Mouse (Mus musculus) heart, adult 8-10 months (tissue): ENCODE measurements around the gene 1700016D06Rik. TPM values are rescaled to one million over a fixed set of nuclear protein-coding genes. Genes with fewer than 3 reads are reported as not detected.
A peak's percentile ranks its signal among the peaks of the same experiment; 100 is the strongest.
"Not testable (repeated sequence)": the region's sequence is repeated elsewhere in the genome, so short reads cannot be mapped to it uniquely, and the experiment has no call there.

Source experiments
- DNase-seq: peaks from one replicate; pipeline ENCODE4 v3.0.0; 2022; ENCODE audit warnings: low spot score
- total RNA-seq, 4 experiments: library from RNA; stranded (reverse); gene quantifications; 2 replicates each; pipeline ENCODE4 v1.2.4; 2022

The 1700016D06Rik gene
- total RNA-seq, 4 experiments from 2014 or later = not detected

DNA sequence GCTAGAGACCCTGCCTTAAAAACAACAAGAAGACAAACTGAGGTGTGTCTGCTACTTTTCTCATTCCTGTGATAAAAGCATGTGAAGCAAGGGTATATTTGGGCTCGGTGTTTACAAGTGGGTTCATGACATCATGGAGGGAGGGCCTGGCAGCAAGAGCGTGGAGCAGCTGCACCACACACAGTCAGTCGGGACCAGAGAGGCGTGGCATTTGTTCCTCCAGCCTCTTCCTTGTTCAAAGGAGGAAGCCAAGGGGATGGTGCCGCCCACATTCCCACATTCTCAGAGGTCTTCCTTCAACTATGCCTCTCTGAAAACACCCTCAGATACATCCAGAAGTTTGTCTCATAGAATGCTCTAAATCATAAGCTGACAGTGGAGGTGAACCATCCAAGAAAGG, 2.9 kb upstream of the 1700016D06Rik start:
- DNase-seq = no peak

DNA sequence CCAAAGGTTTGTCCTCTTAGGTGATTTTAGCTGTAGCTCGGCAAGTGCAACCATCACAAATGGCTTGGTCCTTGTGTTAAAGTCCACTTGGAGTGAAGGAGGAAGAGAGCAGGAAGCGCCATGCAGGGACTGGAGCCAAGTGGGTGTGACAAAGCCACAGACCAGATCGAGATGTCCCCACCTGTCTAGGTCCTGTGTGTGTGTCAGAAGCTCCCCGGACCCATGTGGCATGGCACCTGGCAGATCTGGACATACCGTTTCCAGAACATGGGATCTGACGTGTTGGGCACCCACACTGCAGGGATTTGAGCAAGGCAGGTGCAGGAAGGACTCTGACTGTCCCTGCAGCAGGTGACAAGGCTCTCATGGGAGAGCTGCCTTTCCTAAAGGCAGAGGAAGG, 565 bp upstream of the 1700016D06Rik start:
- DNase-seq = no peak

GRCm38 (mm10) chr8:11700060-11701032, 517 bp downstream of the 1700016D06Rik start:
- DNase-seq = peak; percentile 70

DNA sequence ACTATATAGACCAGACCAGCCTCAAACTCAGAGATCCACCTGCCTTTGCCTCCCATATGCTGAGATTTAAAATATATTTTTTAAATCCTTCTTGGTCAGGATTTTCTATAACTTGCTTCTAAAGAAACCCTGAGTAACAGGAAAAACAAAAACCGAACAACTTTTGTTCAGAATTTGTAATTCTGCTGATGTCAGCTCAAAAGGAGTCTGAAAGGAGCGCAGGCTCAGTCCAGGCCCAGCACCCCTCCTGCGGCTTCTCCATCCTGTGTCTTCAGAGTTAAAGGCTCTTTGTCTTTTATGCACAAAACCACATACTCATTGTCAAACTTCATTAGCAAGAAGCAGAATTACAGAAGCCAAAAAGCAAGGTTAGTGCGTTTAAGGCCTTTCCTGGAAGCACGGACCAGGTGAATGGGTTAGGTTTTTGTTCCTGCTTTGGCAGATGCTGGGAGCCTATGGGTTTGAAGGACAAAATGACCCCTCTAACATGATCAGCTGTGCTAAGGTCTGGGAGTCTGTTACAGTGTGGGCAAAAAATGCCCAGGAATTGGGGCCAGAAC, 1.3 kb downstream of the 1700016D06Rik start:
- DNase-seq = no peak

GRCm38 (mm10) chr8:11697467-11697866, 3.4 kb downstream of the 1700016D06Rik start:
- no peak for DNase-seq

DNA sequence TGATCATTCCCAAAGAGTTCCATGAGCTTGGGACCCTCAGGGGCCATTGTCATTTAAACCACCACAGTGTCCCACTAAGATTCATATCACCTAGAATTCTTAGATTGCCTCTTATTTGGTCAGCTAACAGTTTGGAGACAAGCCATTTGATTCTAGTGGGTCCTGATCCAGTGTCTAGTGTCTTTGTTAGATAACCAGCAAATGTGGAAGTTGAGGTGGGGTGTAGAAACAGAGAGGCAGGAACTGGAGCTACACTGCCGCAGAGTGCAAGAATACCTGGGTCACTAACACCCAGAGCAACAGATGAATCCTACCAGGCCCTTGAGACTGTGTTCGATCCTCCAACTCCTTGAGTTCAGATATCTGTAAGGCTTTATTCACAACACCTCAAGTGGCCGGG, 4.7 kb downstream of the 1700016D06Rik start:
- no peak for DNase-seq

DNA sequence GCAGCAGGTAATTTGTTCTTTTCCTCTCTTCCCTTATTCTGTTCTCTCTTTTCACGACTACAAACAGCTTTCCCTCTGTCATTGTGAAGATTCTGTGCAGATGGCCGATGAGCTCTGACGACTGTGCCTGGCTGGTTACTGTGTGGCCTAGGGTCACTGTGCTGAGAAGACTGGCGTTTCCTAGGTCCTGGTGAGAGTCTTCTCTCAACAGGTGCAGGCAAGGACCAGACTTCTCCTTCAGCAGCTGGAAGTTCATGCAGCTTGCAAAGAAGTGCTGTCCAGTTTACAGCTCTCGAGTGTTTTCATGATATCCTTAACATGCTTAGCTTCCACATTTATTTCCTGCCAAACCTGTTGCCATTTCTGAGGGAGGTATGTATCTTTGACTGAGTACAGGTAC, 6.9 kb downstream of the 1700016D06Rik start:
- DNase-seq = no peak

GRCm38 (mm10) chr8:11692455-11692854, 8.4 kb downstream of the 1700016D06Rik start:
- no peak for DNase-seq

DNA sequence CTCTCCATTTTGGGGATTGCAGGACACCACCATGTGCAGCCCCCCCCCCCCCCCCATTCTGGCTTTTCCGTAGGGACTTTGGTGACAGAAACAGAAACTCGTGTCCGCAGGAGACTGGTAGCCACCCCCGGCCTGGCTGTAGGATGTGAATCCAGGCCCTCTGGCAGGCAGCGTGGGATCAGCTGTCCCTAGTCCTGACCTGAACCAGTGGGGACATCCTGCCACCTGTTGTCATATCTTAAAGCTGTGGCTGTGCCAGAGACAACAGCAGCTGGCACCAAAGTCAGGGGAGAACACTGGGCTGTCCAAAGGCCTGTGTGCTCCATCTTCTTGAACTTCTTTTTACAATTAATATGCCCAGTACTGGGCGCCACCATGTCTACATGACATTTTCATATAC, 9.1 kb downstream of the 1700016D06Rik start:
- no peak for DNase-seq

DNA sequence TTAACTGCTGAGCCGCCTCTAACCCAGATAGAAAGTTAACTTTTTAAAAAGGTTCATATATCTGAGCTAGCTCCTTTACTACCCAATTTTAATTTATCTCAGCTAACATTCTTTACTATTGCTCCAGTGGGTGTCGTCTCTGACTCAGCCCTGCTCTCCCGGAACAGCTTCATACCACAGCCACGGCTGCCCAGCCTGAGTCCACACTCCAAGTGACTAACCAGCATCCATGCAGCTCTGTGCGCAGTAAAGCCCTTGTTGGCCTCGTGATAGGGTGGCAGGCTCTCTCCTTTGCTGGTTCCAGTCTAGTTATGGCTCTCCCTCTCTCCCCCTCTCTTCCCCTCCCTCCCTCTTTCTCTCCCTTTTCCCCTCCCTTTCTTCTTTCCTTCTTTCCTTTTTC, 9.6 kb downstream of the 1700016D06Rik start:
- DNase-seq = no peak

- DNase-seq = no peak
Observed at GRCm38 (mm10) chr8:11689945-11690344, 10.9 kb downstream of the 1700016D06Rik start.

DNA sequence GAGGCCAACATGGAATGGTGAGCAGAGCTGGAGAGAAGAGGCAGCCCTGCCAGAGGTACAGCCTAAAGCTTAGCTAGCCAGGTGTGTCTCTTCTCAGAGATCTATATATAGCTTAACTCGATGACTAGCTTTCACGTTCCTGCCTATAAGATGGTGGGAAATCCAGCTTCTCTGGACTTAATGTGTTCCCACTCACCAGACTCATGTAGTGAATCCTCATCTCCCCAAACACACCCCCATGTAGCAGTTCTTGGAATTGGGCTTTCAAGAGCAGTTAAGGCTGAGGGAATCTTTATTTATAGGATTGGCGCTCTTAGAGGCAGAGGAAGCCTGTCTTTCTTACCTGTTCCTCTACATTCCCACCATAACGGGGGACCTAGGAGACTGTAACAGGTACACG, 13.6 kb downstream of the 1700016D06Rik start:
- no peak for DNase-seq

DNA sequence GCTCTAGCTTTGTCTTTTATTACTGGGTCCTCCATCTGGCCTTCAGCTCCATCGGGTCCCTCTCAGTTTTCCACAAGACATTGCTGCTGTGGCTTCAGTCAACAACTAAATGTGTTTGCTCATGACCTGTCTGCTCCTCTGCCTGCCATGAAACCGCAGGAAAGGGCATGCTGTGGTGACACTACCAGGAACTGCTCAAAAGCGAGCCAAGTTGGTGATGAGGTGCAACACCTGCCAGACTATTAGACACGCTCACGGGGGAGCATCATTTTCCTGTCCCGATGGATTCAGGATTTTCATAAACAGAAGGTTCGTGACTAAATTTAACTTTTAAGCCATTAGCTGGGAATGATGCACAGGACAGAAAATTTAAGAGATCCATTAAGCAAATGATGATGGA, 16.3 kb downstream of the 1700016D06Rik start:
- DNase-seq = no peak

GRCm38 (mm10) chr8:11668308-11668707, 32.6 kb downstream of the 1700016D06Rik start:
- no peak for DNase-seq

- DNase-seq = not testable (repeated sequence)
Observed at GRCm38 (mm10) chr8:11666023-11666716, 34.7 kb downstream of the 1700016D06Rik start.

DNA sequence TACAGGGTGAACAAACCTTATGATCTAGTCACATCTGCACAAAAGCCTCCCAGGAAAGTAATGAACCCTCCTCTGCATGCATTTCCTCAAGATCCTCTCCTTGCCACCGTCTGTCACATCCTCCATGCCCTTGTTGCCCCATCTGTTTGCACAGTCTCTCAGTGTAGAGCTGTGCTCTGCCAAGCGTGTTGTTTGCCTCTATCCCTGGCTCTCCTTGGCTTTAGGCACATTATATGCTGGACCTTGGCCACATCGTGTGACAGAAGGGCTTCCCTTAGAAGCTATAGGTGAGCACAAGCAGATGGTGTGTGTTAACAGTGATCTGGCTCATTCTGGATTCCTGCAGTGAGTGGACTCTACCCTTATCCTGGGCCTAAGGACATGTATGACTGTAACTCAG, 38.9 kb downstream of the 1700016D06Rik start:
- no peak for DNase-seq

DNA sequence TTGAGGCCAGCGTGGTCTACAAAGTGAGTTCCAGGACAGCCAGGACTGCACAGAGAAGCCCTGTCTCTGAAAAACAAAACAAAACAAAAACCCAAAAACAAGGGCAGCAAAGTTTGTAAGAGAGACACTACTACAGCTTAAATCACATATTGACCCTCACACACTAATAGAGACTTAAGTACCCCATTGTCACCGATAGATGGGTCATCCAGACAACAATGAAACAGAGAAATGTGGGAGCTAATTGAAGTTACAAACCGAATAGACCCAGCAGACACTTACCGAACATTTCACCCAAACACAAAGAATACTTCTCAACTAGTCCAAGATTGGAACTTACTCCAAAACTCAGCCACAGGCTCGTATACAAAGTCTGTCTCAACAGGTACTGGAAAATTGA, 50.8 kb downstream of the 1700016D06Rik start:
- DNase-seq = no peak

DNA sequence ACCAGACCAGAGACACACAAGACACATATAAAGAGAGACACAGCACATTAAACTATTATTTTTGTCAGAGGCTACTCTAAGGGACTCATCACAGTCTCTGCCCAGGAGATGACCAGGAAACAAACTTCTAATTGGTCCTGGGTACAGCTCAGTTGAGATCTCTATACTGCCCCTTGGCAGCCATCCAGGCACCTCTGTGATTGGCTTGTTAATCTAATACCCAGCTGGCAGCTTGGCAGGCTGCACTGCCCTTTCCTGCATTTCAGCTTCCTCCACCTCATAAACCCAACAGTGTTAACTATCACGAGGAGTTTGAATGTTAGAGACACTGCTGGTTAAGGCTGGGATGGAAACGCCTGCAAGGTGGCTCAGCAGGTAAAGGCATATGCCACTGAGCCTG, 57.7 kb downstream of the 1700016D06Rik start:
- no peak for DNase-seq

GRCm38 (mm10) chr8:11640606-11641005, 60.3 kb downstream of the 1700016D06Rik start:
- no peak for DNase-seq

- DNase-seq = no peak
Observed at GRCm38 (mm10) chr8:11637531-11637930, 63.3 kb downstream of the 1700016D06Rik start.

DNA sequence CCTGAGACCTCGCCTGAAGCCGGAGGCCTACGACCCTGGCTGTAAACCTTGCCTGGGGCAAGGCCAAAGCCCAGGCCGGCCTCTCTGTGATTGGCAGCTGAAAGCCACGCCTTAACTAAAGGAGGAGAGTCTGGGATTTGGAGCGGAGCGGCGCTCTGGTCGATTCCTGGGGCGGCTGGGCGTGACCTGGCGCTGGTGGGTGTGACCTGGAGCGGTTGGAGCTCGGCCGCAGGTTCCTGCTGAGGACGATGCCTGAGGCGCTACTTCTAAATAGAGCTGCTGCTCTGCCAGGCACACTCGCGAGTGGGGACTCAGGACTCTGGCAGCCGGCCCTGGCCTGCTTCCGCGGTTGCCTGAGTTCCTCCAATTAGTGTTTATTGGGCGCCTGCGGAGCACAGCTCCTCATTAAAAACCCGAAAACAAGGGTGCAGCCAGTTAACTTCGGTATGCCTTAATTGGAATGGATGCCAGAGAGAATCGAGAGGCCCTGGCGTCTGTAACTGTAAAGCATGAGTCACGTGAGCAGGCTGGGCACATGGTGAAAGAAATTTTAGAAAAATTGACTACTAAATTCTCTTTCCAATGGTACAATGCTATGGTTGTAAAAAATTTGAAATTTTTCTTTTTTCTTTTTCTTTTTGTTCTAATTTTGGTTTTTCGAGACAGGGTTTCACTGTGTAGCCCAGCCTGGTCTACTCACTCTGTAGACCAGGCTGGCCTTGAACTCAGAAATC, 64.4 kb downstream of the 1700016D06Rik start:
- peak; percentile 84 for DNase-seq

DNA sequence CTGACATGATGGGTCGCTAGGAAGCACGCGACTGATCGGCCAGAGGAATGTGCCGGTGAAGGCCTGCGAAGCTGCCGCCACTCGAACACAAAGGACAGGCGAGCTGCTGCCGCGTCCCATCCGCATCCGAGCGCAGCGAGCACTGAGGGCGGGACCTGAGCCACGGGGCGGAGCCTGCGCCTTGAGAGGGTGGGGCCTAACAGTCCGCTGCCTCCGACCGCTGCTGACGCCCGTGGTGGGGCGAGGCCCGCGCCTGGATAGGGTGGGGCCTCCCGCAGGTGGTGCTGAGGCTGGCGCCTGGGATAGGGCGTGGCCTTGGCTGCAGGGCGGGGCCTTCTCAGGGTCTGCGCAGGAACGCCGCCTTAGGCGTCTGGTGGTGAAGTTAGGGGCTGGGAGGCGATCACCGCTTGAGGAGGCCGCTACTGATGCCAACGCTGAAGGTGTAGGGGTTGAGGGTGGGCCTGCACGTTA, 65.2 kb downstream of the 1700016D06Rik start, which contains the start of gene Ankrd10:
Gene Ankrd10, minus strand, starts transcription at position 147 of the 471 bp plus-strand sequence.
- DNase-seq = peak; percentile 96
